Mouse (Mus musculus) heart, embryonic 11.5 days (tissue): ENCODE measurements at regions not wholly inside any gene's neighbourhood (a gene's known extent, or its start where the extent isn't known, plus 50 kb on each side); places are given as distances from the start of the nearest gene placed in this dataset.

Source experiments
- ATAC-seq: fragments of 200-750 bp; cut with Nextera tagmentation; replicated peaks from 2 replicates; pipeline ENCODE4 v1.8.0; 2017; ENCODE audit warnings: moderate library complexity; ENCODE audit not compliant: insufficient number of reproducible peaks, low FRiP score, low TSS enrichment
- H3K27ac ChIP-seq: fragments of 300-500 bp; sonication (generic); 2 replicates; pipeline ENCODE4 v1.5.1; 2014; ENCODE audit warnings: mild to moderate bottlenecking, low read depth, low read length
- H3K27me3 ChIP-seq: fragments of 300-500 bp; sonication (generic); 2 replicates; pipeline ENCODE4 v1.6.1; 2014; ENCODE audit warnings: mild to moderate bottlenecking, low read length, mixed read lengths; ENCODE audit not compliant: control insufficient read depth, insufficient read depth
- H3K36me3 ChIP-seq: fragments of 300-500 bp; sonication (generic); 2 replicates; pipeline ENCODE4 v1.6.1; 2014; ENCODE audit warnings: mild to moderate bottlenecking, low read length, moderate library complexity, mixed read lengths; ENCODE audit not compliant: control insufficient read depth, insufficient read depth
- H3K4me1 ChIP-seq: fragments of 300-500 bp; sonication (generic); 2 replicates; pipeline ENCODE4 v1.6.1; 2014; ENCODE audit warnings: low read length; ENCODE audit not compliant: control insufficient read depth, insufficient read depth
- H3K4me2 ChIP-seq: fragments of 300-500 bp; sonication (generic); 2 replicates; pipeline ENCODE4 v1.6.1; 2014; ENCODE audit warnings: mild to moderate bottlenecking, moderate library complexity
- H3K4me3 ChIP-seq: fragments of 300-500 bp; sonication (generic); 2 replicates; pipeline ENCODE4 v1.5.1; 2014; ENCODE audit warnings: low read depth, low read length
- H3K9ac ChIP-seq: fragments of 300-500 bp; sonication (generic); 2 replicates; pipeline ENCODE4 v1.6.1; 2014; ENCODE audit warnings: mild to moderate bottlenecking, low read depth, low read length, moderate library complexity
- H3K9me3 ChIP-seq: fragments of 300-500 bp; sonication (generic); replicated peaks from 2 replicates; pipeline ENCODE4 v1.6.1; 2016; ENCODE audit warnings: low read length; ENCODE audit not compliant: control insufficient read depth
- WGBS: fragments of 180-500 bp; shearing (Covaris S2); extraction: QIAGEN DNeasy Blood & Tissue Kit; methylation state at CpG from one replicate; pipeline ENCODE4 v1.1.7; 2014; ENCODE audit not compliant: insufficient replicate concordance; 5-methylcytosine and 5-hydroxymethylcytosine counted together

DNA sequence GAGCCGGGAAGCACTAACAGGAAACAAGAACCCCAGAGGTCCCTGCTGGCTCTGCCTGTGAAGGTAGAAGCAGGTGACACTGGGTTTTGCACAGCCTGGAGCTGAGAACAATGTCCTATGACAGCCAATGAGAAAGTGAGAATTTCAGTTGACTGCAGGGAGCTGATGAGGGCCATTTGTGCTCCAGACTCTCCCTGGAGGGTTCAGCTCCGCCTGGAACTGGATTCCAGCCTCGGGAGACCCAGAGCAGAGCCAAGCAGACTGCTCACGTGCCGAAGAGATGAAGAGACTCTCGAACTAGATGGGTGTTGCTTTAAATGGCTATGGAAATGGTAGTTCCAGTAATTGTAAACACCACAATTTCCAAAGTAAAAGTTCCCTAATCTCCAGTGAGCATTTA is 93.5 kb downstream of the Cand1 start:
- H3K9ac ChIP-seq = no peak overlapping the region
- no peaks in the 10 kb centered on the region for H3K27me3 ChIP-seq
- no peaks in the 10 kb centered on the region for H3K36me3 ChIP-seq
- no peak overlapping the region for H3K27ac ChIP-seq
- H3K9me3 ChIP-seq = no peaks in the 10 kb centered on the region
- ATAC-seq = no peak
- WGBS = 51% methylated on average over 6 of the region's 6 CpGs
- H3K4me2 ChIP-seq = no peak overlapping the region
- no peaks in the 10 kb centered on the region for H3K4me1 ChIP-seq
- H3K4me3 ChIP-seq = no peak overlapping the region

DNA sequence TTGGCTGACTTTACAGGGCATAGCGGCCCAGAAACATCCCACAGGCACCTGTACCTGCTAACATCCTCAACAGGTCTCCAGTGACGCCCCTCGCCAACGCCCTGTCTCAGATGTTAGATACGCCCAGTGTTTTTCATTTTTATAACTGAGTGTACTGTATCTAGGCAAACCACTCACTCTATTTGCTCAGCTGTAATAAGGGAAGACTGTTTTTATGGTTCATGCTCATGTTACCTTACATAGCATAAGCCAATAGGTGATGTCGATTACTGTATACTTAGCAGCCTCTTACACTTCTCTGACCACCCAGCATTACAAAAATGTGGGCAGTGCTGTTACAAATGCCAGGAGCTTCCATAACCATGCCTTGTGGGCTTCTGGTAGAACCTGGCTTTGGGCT is 97.0 kb downstream of the Cand1 start:
- Histone ChIP-seq H3K4me3 (no peak overlapping the region), H3K4me2 (no peak overlapping the region), H3K9me3 (no peaks in the 10 kb centered on the region), H3K4me1 (no peaks in the 10 kb centered on the region), H3K27me3 (no peaks in the 10 kb centered on the region), H3K27ac (no peak overlapping the region), H3K36me3 (no peaks in the 10 kb centered on the region), H3K9ac (no peak overlapping the region)
- WGBS = 87% methylated on average over 6 of the region's 6 CpGs
- ATAC-seq = no peak

DNA sequence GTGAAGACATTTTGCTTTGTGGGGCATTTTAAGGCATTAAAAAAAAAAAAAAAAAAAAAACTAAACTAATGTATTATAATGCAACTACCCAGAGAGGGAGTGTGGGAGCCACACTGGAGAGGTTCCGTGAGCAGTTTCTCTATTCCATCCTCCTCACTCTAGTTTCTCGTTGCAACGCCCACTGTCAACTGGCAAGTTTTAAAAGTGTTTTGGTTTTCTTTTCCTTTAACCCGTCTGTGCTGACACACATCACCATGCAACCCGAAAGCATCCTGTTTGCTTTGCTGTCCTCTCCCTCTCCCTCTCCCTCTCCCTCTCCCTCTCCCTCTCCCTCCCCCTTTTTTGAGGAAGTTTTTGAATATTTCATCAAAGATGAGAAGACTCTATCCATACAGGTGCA is 97.5 kb downstream of the Cand1 start:
- no peak overlapping the region for H3K27ac ChIP-seq
- no peak overlapping the region for H3K4me2 ChIP-seq
- H3K4me3 ChIP-seq = no peak overlapping the region
- no peaks in the 10 kb centered on the region for H3K36me3 ChIP-seq
- no peak for ATAC-seq
- no peaks in the 10 kb centered on the region for H3K4me1 ChIP-seq
- no peaks in the 10 kb centered on the region for H3K27me3 ChIP-seq
- H3K9me3 ChIP-seq = no peaks in the 10 kb centered on the region
- no peak overlapping the region for H3K9ac ChIP-seq
- WGBS = 74% methylated on average over 5 of the region's 5 CpGs

DNA sequence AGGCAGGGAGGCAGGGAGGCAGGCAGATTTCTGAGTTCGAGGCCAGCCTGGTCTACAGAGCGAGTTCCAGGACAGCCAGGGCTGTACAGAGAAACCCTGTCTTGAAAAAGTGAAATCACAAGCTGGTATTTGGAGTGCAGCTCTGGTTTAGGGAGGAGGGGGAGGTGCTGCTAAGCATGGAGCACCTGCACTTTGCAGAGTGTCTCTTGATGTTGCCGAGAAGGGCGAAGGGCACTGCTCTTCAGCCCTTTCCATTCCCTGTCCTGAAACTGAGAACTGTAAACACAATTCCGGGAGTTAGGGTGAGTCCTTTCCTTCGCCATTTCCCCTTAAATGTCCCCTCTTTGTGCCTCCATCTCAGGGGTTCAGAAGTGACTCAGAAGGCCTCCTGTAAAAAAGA is 101.6 kb downstream of the Cand1 start:
- no peaks in the 10 kb centered on the region for H3K27me3 ChIP-seq
- no peak for ATAC-seq
- peaks cover 6% of the 10 kb centered on the region; the same call in 1 of the 2 replicates for H3K4me1 ChIP-seq
- no peak overlapping the region for H3K4me3 ChIP-seq
- H3K36me3 ChIP-seq = no peaks in the 10 kb centered on the region
- WGBS = 60% methylated on average over 6 of the region's 6 CpGs
- no peak overlapping the region for H3K4me2 ChIP-seq
- H3K9ac ChIP-seq = no peak overlapping the region
- H3K27ac ChIP-seq = no peak overlapping the region
- H3K9me3 ChIP-seq = no peaks in the 10 kb centered on the region

DNA sequence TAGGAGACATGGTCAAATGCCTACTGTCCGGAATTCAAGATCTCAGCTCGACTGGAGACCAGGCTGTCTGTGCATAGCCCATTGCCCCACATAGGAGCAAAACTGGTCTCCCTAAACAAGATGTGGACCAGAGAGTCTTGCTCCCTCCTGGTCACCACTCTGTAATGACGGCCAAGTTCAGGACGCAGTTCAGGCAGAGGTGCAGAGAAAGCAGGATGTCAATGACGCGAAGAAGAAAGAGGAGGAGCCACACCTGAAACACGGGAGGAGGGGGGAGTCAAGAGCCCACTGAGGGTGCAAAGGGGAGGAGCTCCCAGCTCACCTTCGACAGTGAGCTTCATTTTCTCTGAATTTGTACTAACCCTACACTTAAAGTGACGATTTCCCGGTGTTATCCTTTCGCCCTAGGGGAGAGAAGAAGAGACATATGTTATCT is 104.3 kb downstream of the Cand1 start:
- 35% methylated on average over 11 of the region's 11 CpGs for WGBS
- Histone ChIP-seq H3K9ac (no peak overlapping the region), H3K27me3 (no peaks in the 10 kb centered on the region), H3K4me2 (peak overlapping the region; percentile 36), H3K27ac (peak overlapping the region; percentile 62), H3K36me3 (no peaks in the 10 kb centered on the region), H3K4me1 (peaks cover 6% of the 10 kb centered on the region; the same call in 1 of the 2 replicates), H3K9me3 (no peaks in the 10 kb centered on the region), H3K4me3 (no peak overlapping the region)
- peak; percentile 66 for ATAC-seq

DNA sequence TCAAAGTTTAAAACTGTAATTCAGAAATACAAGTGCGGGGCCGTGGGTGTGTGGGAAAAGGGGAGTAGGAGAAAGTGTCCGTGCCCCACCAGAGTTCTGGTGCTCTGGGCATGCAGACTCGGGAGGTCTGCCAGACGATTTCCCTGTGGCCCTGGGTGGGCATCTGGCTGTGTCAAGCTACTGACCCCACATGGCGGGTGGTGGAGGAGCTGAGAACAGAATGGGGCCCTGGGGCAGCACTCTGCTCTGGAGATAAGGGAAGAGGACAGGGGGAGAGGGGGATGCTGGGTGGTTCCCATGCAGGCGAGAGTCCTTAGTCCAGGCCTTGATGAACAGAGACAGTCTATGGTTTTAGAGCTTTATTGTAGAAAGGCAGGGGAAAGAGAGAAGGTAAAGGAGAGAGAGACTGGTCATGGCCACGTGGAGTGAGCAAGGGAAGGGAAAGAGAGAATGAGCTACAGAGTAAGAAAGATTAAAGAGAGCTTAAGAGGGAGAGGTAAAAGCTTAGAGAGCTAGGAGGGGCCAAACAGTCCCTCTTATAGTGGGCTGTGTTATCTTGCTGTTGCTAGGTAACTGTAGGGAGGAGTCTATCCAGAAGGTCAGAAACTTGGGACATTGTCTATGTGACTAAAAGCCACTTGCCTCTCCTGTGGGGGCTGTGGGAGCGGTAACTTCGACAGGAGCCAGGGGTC is 104.9 kb downstream of the Cand1 start:
- Histone ChIP-seq H3K27me3 (no peaks in the 10 kb centered on the region), H3K4me1 (peaks cover 6% of the 10 kb centered on the region; the same call in 1 of the 2 replicates), H3K4me2 (peak overlapping the region; percentile 36), H3K4me3 (no peak overlapping the region), H3K9ac (no peak overlapping the region), H3K36me3 (no peaks in the 10 kb centered on the region), H3K9me3 (no peaks in the 10 kb centered on the region), H3K27ac (peak overlapping the region; percentile 73)
- 32% methylated on average over 10 of the region's 10 CpGs for WGBS
- ATAC-seq = peak; percentile 88

DNA sequence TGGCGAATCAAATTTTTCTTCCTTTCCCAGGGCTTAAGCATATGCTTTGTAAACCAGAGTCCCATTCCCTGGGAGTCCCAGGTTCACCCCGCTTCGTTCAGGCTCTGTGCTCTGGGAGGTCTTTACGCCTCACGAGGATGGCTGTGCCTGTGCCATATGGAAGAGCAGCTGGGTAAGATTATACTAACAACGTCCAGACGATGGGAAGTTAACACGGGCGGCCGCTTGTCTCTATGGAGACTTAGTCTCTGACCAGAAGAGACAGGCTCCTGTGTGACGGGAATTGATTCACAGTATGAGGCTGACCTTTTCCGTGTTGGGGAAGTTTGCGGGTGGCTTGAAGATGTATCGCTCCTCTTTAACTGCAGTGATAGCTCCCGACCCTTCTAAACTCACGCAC is 107.9 kb downstream of the Cand1 start:
- no peak for ATAC-seq
- H3K9ac ChIP-seq = no peak overlapping the region
- H3K4me2 ChIP-seq = peak overlapping the region; percentile 37
- H3K9me3 ChIP-seq = no peaks in the 10 kb centered on the region
- H3K4me1 ChIP-seq = peaks cover 6% of the 10 kb centered on the region; the same call in 1 of the 2 replicates
- no peak overlapping the region for H3K27ac ChIP-seq
- no peaks in the 10 kb centered on the region for H3K27me3 ChIP-seq
- 30% methylated on average over 16 of the region's 16 CpGs for WGBS
- H3K4me3 ChIP-seq = no peak overlapping the region
- H3K36me3 ChIP-seq = no peaks in the 10 kb centered on the region

DNA sequence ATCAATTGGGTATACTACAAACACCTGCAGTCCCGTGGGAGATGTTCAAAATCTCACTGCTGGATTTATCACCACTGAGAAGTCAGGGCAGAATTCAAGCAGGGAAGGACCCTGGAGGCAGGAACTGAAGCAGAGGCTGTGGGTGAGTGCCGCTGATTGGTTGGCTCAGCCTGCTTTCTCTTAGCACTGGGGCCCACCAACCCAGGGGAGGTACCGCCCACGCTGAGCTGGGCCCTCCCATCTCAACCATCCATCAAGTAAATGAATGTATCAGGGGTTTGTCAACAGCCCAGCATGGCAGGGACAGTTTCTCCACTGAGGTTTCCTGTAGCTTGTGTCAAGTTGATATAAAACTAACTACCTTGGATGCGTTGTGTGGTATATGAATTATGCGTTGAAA is 109.2 kb downstream of the Cand1 start:
- Histone ChIP-seq H3K4me3 (no peak overlapping the region), H3K4me2 (no peak overlapping the region), H3K27me3 (no peaks in the 10 kb centered on the region), H3K36me3 (no peaks in the 10 kb centered on the region), H3K9ac (no peak overlapping the region), H3K27ac (no peak overlapping the region), H3K9me3 (no peaks in the 10 kb centered on the region), H3K4me1 (peaks cover 6% of the 10 kb centered on the region; the same call in 1 of the 2 replicates)
- no peak for ATAC-seq
- WGBS = 78% methylated on average over 6 of the region's 6 CpGs

DNA sequence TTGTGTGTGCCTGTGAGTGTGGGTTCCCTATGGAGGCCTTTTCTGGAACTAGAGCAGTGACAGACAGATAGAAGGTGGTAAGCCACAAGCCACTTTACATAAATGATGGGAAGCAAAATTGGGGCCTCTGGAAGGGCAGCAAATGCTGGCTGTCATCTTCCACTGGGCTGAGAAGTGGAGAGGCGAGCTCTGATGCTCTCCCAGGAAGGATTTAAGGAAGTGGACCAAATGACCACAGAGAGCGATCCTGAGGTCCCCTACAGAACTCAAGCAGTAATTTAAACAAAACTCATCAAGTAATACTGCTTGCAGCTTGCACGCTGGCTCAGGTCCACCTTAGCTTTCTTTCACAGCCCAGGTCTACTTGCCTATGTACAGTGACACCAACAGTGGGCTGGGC is 111.8 kb downstream of the Cand1 start:
- Histone ChIP-seq H3K4me1 (no peaks in the 10 kb centered on the region), H3K27me3 (no peaks in the 10 kb centered on the region), H3K4me2 (no peak overlapping the region), H3K27ac (no peak overlapping the region), H3K9me3 (no peaks in the 10 kb centered on the region), H3K9ac (no peak overlapping the region), H3K4me3 (no peak overlapping the region), H3K36me3 (no peaks in the 10 kb centered on the region)
- 90% methylated on average over 3 of the region's 3 CpGs for WGBS
- no peak for ATAC-seq
